Mouse (Mus musculus): ENCODE measurements around the gene Rin3. TPM values are rescaled to one million over a fixed set of nuclear protein-coding genes. Genes with fewer than 3 reads are reported as not detected.

Gene Rin3
- total RNA-seq, 2 experiments from 2014 or later, result 3.8 to 5.9 TPM

DNA sequence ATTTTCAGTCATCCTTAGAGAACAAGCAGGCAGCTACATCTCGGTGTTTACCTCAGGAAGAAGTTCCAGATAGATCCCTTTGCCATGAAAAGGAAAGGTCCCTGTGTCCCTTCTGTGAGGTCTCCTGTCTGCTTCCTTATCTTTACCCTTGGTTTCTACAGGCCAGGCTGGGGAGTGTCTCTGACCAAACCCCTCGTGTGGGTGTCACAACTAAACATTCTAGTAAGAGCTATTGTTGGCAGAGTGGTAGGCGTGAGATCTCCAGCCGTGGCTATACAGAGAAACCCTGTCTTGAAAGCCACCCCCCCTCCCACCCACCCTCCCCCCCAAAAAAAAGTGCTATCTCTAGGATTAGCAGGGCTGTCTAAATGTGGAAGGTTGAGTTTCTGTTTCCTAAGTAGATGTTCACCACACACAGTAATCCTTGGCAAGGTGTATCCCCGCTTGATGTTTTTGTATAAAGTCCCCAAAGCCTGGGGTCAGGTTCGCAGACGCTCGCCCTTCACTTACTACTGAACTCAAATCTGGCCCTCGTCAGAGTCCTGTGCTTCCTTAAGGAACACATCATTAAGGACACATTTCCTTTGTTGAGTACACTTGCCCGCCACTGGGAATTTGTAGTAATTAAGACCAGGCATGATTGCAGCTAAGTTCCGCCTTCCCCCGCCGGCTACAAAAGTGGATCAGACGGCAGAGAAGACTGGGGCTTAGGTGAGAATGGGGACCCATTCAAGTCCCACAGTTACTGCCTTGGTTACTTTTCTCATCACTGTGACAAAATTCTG, 62.4 kb downstream of the Rin3 start:
- Histone ChIP-seq H3K27ac (no peak overlapping the region), H3K4me3 (no peak overlapping the region)
- intact Hi-C loops (cut with DNase I), result no loop called here
- TF ChIP-seq CTCF (IDR thresholded peaks at IDR 0.05), result no peak
- DNase-seq (ENCODE audit: extremely low spot score in 1 of 2, low spot score in 2 of 2), result no peak

DNA sequence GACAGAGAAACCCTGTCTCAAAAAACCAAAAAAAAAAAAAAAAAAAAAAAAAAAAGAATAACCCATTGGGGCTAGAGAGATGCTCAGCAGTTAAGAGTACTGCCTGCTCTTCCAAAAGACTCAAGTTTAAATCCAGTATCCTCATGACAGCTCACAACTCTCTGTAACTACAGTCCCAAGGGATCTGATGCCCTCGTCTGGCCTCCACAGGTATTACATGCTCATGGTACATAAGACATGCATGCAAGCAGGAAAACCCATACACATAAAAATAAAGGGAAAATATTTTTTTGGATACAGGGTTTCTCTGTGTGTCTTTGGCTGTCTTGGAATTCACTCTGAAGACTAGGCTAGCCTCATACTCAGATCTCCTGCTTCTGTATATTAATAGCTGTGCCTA, 63.7 kb downstream of the Rin3 start:
- DNase-seq (ENCODE audit: extremely low spot score in 1 of 2, low spot score in 2 of 2), result peak in 1 of 2 experiments; percentile 42
- intact Hi-C loops (cut with DNase I), result no loop called here
- H3K27ac ChIP-seq, result no peak overlapping the region
- TF ChIP-seq CTCF (IDR thresholded peaks at IDR 0.05), result peak; percentile 61
- no peak overlapping the region for H3K4me3 ChIP-seq

DNA sequence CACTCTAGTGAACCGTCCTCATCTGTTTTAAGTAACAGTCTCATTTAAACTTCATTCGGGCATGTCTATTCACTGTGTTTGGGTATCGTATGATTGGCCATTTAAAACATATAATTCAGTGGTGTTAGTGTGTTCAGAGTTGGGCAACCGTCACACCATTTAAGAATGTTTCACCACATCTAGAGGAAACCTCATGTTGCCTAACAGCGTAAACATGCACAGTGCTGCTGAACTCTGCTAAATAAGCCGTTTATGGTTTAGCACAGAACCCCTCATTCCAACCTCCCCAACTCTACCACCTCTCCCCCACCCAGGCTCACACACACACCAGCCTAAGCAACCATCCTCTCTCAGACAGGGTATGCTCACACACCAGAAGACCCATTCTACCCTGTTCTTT, 65.6 kb downstream of the Rin3 start:
- no peak for TF ChIP-seq CTCF (IDR thresholded peaks at IDR 0.05)
- Histone ChIP-seq H3K4me3 (no peak overlapping the region), H3K27ac (no peak overlapping the region)
- intact Hi-C loops (cut with DNase I), result no loop called here
- no peak for DNase-seq (ENCODE audit: extremely low spot score in 1 of 2, low spot score in 2 of 2)

DNA sequence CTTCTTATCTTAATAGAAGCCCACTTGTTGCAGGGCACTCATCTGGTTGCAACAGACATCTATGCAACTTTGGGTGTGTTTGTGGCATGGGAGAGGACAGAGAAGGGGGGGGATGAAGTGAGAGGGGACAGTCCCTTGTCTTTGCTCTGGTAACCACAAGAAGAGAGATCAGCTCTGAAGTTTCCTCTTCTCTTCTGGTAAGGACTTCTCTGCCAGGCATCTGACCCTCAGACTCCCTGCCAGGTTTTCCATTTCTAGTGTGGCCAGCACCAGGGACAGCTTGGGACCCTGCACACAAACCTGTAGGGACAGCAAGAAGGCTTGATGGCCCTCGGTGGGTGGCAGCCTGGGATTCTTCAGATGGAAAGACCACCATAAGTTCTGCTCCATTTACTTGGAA, 68.1 kb downstream of the Rin3 start:
- H3K27ac ChIP-seq, result no peak overlapping the region
- intact Hi-C loops (cut with DNase I), result no loop called here
- DNase-seq (ENCODE audit: extremely low spot score in 1 of 2, low spot score in 2 of 2), result no peak
- no peak overlapping the region for H3K4me3 ChIP-seq
- no peak for TF ChIP-seq CTCF (IDR thresholded peaks at IDR 0.05)

DNA sequence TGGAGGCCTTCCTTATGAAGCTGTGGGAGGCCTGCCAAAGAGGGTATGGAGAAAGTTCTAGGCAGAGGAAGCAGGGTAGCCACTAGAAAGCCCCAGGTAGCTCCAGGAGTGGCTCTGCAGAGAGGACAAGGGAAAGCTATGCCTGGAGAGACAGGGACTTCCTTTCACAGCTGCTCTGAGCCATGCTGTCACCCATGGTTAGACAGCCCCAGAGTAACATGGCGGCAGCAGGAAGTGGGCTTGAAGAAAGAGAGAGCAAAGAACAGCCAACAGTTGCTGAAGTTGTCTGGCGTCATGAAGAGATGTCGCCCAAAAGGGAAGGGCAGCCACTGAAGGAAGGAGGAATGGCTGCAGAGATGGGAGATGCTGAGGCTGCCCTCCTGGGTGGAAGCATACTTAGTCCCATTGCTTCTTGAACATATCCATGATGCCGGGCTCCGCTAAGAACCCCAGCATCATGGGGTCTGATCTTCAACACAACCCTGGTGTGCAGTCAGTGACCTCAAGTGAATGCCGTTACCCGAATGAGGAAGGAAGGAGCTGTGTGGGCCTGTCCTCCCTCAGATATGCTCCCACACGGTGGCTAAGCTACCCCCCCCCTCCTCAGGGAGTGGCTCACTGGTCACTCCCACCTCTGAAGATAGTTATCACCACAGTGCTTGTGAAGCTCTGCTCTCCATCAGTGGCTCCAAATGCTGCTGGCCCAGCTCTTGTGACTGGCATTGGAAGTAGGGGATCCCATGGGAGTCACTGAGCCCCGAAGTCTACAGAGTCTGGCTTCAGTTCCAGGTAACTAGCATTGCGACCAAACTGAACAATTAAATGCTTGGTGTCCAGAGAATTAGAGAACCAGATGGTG, 71.5 kb downstream of the Rin3 start:
- no peak for DNase-seq (ENCODE audit: extremely low spot score in 1 of 2, low spot score in 2 of 2)
- H3K4me3 ChIP-seq, result no peak overlapping the region
- no peak overlapping the region for H3K27ac ChIP-seq
- intact Hi-C loops (cut with DNase I), result no loop called here
- TF ChIP-seq CTCF (IDR thresholded peaks at IDR 0.05), result no peak

DNA sequence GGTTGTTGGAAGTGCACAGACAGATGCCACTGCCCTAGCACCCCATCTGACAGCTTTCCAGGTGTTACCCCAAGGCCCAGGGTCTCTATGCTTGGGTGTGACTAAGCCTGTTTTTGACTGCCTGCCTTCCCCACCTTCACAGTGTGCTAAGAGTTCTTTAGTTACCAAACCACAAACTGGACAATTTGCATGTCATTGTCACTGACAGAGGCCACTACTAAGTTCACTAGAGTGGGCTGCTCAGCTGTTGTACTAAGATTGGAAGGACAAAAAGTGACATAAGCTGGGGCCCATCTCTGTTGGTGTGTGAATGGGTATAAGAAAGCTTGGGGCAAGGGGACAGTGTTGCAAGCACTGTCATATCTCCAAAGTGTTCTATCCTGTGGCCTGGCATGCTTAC, 72.9 kb downstream of the Rin3 start:
- H3K27ac ChIP-seq, result no peak overlapping the region
- DNase-seq (ENCODE audit: extremely low spot score in 1 of 2, low spot score in 2 of 2), result no peak
- no peak overlapping the region for H3K4me3 ChIP-seq
- TF ChIP-seq CTCF (IDR thresholded peaks at IDR 0.05), result no peak
- intact Hi-C loops (cut with DNase I), result no loop called here

DNA sequence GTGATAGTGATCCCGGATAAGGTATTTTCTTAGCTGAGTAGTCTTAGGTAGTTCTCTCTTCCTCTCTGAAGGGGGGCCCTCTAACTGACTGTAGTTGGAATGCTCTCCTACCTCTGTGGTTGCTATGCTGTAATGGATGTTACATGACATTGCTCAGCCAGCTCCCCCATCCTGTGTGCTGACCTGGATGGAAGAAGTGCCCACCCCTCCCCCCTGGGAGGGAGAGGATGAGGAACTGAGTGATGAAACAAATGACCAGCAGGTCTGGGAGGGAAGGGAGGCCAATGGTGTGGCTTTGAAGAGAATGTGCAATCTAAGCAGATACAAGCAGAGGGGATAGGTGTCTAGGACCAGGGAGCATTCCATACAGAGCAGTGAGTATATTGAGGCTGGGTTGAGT, 73.9 kb downstream of the Rin3 start:
- no peak for TF ChIP-seq CTCF (IDR thresholded peaks at IDR 0.05)
- no peak overlapping the region for H3K27ac ChIP-seq
- H3K4me3 ChIP-seq, result no peak overlapping the region
- DNase-seq (ENCODE audit: extremely low spot score in 1 of 2, low spot score in 2 of 2), result no peak
- intact Hi-C loops (cut with DNase I), result no loop called here

DNA sequence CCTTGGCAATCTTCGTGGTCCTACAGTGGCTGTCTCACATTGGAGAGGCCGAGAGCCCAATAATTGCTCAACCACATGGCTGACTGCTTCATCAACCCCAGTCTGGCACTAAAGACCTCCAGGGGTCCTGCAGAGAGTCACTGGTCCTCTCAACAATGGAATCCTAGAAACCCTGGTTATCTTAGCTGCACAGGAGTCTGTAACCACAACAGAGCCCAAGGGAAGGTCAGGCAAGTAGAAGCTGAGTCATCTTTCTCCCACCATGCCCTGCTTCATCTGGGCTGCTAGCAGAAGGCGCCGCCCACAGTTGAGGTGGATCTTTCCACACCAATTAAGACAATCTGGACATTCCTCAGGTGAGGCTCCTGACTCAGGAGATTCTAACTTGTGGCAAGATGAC, 76.5 kb downstream of the Rin3 start:
- intact Hi-C loops (cut with DNase I), result no loop called here
- TF ChIP-seq CTCF (IDR thresholded peaks at IDR 0.05), result no peak
- no peak for DNase-seq (ENCODE audit: extremely low spot score in 1 of 2, low spot score in 2 of 2)
- Histone ChIP-seq H3K27ac (no peak overlapping the region), H3K4me3 (no peak overlapping the region)

DNA sequence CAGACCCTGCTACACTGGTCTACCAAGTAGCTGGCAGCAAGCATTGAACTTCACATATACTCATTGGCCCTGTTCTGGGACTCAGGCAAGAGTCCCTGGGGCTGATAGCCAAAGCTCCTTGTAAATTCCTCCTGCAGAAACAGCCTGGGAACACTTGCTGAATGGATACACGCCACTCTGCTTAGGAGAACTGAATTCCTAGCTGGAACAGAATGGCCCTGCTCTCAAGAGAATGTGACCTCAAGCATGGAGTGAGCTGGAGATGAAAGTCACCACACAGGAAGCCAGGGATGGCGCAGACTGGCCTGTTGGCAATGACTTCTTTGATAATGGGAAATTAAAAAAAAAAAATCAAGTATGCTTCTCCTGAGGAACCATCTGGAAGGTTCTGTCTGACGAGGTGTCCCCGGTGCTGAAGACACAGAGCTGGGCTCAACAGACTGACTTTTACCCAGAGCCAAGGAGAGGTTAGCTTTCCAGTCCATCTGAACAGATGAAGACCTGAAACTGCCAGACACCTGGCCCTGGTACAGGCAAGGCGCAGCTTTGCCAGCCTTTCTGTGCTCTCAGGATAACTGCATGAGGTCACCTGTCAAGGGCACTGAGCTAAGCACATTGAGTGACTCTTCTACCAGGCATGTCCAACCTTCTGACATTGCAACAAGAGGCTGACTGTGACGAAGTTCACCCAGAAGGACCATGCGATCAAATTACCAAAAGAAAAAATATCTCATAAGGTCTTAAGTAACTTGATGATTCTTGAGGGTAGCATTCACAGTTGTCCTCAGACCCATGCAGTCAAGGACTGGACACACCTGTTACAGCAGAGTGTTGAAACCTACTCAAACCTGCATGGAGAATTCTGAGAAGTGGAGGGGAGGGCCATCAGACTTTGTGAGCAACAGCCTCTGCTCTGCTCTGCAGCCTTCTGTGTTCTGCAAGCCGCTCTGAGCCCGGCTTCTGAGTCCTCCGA, 78.6 kb downstream of the Rin3 start:
- no peak for TF ChIP-seq CTCF (IDR thresholded peaks at IDR 0.05)
- DNase-seq (ENCODE audit: extremely low spot score in 1 of 2, low spot score in 2 of 2), result no peak
- Histone ChIP-seq H3K4me3 (no peak overlapping the region), H3K27ac (no peak overlapping the region)
- intact Hi-C loops (cut with DNase I), result no loop called here

DNA sequence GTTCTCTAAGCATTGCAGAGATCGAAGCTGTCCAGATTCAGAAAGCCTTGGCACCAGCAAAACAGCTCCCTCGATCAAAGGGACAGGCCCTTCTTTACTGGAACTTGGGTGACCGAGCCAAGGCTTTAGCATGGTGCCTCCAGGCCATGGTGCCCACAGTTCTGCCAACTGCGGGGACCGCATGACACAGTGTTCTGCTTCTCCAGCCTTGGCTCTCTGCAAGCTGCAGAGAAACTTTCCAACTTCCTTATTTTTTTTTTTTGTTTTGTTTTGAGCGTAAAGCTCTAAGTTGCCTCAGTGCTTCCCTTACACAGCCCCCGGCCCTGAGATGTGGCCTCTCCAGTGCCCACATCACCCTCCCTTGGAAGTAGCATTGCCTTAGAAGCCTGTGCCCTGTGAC, 82.2 kb downstream of the Rin3 start:
- DNase-seq (ENCODE audit: extremely low spot score in 1 of 2, low spot score in 2 of 2), result no peak
- intact Hi-C loops (cut with DNase I), result no loop called here
- H3K4me3 ChIP-seq, result no peak overlapping the region
- no peak overlapping the region for H3K27ac ChIP-seq
- no peak for TF ChIP-seq CTCF (IDR thresholded peaks at IDR 0.05)

DNA sequence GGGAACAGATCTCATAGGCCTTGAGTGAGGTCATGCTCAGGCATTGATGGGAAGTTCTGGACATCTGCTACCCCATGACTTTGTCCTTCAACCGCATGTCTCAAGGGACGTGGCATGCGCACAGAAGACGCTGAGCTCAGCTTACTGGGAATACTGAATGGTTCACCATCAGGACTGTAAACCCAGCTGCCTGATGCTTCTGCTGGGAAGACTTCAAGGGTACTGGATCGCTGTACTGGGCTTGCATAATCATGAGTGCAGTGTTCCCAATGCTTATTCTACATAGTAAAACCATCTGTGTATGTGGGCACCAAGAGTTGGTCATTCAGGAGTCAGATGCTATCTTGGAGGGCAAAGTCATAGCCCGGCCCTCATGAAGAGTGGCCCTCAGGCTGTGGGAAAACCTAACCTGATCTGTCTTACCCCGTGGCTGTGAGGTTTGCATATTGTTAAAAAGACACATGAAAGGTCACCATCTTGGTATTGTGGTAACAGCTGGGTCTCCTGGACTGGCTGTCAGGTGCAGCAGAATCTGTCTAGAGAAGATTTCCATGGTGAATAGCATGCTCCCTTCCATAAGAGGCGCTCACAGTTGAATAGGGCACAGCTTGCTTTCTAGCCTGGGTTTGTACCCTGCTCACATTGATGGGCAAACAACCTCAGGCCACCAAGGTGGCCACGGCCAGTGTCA, 83.4 kb downstream of the Rin3 start:
- intact Hi-C loops (cut with DNase I), result no loop called here
- TF ChIP-seq CTCF (IDR thresholded peaks at IDR 0.05), result no peak
- Histone ChIP-seq H3K27ac (no peak overlapping the region), H3K4me3 (no peak overlapping the region)
- DNase-seq (ENCODE audit: extremely low spot score in 1 of 2, low spot score in 2 of 2), result no peak

Data from left cerebral cortex, adult 2 months (tissue).